ENCODE assay signal across 14 mouse cellular contexts in genomic region chr15:79766586-79767071, GRCm38 (mm10). TPM values are rescaled to one million over a fixed set of nuclear protein-coding genes. Genes with fewer than 3 reads are reported as not detected.
A peak's percentile ranks its signal among the peaks of the same experiment; 100 is the strongest.
DNase-seq lines count a peak whose midpoint lies in the region; ATAC-seq and TF ChIP-seq lines count a peak whose summit lies in the region.
"Had no signal": no experiment of that assay in that cellular context is flagged by ENCODE, and none has a peak within 500 bp of the region (broad histone marks: within the 10 kb centered on the region; RNA-seq: fewer than 3 reads in every experiment).

No protein-coding gene starts in this region.

- peak; percentile 27; the same call in 1 of the 2 replicates for ATAC-seq in forebrain, embryonic 15.5 days (replicated peaks)
- ATAC-seq in forebrain, embryonic 12.5 days (ENCODE audit: low FRiP score) = no peak
- peak; percentile 32; the same call in 1 of the 2 replicates for ATAC-seq in forebrain, embryonic 16.5 days
- ATAC-seq in liver, embryonic 11.5 days (replicated peaks; ENCODE audit: low FRiP score) = no peak
- ATAC-seq: intestine, embryonic 16.5 days had no signal

- no peak overlapping the region for H3K4me3 ChIP-seq in forebrain, embryonic 15.5 days
- H3K4me3 ChIP-seq in forebrain, embryonic 12.5 days (replicated peaks) = no peak overlapping the region
- no peak overlapping the region for H3K4me3 ChIP-seq in left cerebral cortex, adult 2 months
- no peak overlapping the region for H3K4me3 ChIP-seq in forebrain, embryonic 16.5 days (replicated peaks; ENCODE audit: low read length)
- H3K4me3 ChIP-seq in liver, embryonic 11.5 days (ENCODE audit: low read depth, low read length) = no peak overlapping the region
- H3K4me3 ChIP-seq: limb, embryonic 12.5 days; neural tube, embryonic 12.5 days had no signal

- H3K9me3 ChIP-seq in forebrain, embryonic 15.5 days = no peaks in the 10 kb centered on the region
- H3K9me3 ChIP-seq in forebrain, embryonic 12.5 days = no peaks in the 10 kb centered on the region
- no peaks in the 10 kb centered on the region for H3K9me3 ChIP-seq in forebrain, embryonic 16.5 days (ENCODE audit: control insufficient read depth, low read length)
- H3K9me3 ChIP-seq in liver, embryonic 11.5 days (ENCODE audit: control insufficient read depth, low read length) = no peaks in the 10 kb centered on the region
- H3K9me3 ChIP-seq: G1E; limb, embryonic 12.5 days; neural tube, embryonic 12.5 days had no signal

- peak overlapping the region; percentile 73 for H3K27ac ChIP-seq in forebrain, embryonic 15.5 days (replicated peaks)
- no peak overlapping the region for H3K27ac ChIP-seq in forebrain, embryonic 12.5 days
- H3K27ac ChIP-seq in left cerebral cortex, adult 2 months = peak overlapping the region; percentile 78
- peak overlapping the region; percentile 74 for H3K27ac ChIP-seq in forebrain, embryonic 16.5 days (ENCODE audit: low read length)
- H3K27ac ChIP-seq in liver, embryonic 11.5 days (ENCODE audit: low read depth, low read length) = no peak overlapping the region
- H3K27ac ChIP-seq: kidney, postnatal 0 days; limb, embryonic 12.5 days; neural tube, embryonic 12.5 days had no signal

- peaks cover 10% of the 10 kb centered on the region for H3K36me3 ChIP-seq in forebrain, embryonic 15.5 days
- H3K36me3 ChIP-seq in forebrain, embryonic 12.5 days (replicated peaks) = peaks cover 32% of the 10 kb centered on the region
- H3K36me3 ChIP-seq in forebrain, embryonic 16.5 days (ENCODE audit: control insufficient read depth, insufficient read depth) = peaks cover 9% of the 10 kb centered on the region; the same call in 1 of the 2 replicates
- H3K36me3 ChIP-seq in liver, embryonic 11.5 days (ENCODE audit: control insufficient read depth, insufficient read depth, low read length) = no peaks in the 10 kb centered on the region; the same call in 1 of the 2 replicates

- DNase-seq in left cerebral cortex, adult 2 months (ENCODE audit: extremely low spot score in 1 of 2, low spot score in 2 of 2) = no peak
- no peak for DNase-seq in left cerebral cortex, postnatal 10 days (ENCODE audit: extremely low spot score in 1 of 2, low spot score in 2 of 2)
- peak; percentile 57 for DNase-seq in cerebellum, adult 8-10 months
- no peak for DNase-seq in liver, embryonic 11.5 days (ENCODE audit: low spot score)
- DNase-seq: adrenal gland, postnatal 36 days; heart, postnatal 36 days had no signal

- no peak overlapping the region for H3K9ac ChIP-seq in forebrain, embryonic 15.5 days (replicated peaks)
- H3K9ac ChIP-seq in forebrain, embryonic 12.5 days = no peak overlapping the region
- H3K9ac ChIP-seq in forebrain, embryonic 16.5 days (replicated peaks; ENCODE audit: low read depth, low read length) = no peak overlapping the region
- no peak overlapping the region for H3K9ac ChIP-seq in liver, embryonic 11.5 days (ENCODE audit: low read depth, low read length)
- H3K9ac ChIP-seq: limb, embryonic 12.5 days; neural tube, embryonic 12.5 days had no signal

- H3K4me1 ChIP-seq in forebrain, embryonic 15.5 days = peaks cover 78% of the 10 kb centered on the region
- peaks cover 14% of the 10 kb centered on the region for H3K4me1 ChIP-seq in forebrain, embryonic 12.5 days
- peaks cover 61% of the 10 kb centered on the region for H3K4me1 ChIP-seq in forebrain, embryonic 16.5 days (replicated peaks; ENCODE audit: control insufficient read depth, insufficient read depth, low read length)
- H3K4me1 ChIP-seq in liver, embryonic 11.5 days (replicated peaks; ENCODE audit: control insufficient read depth, insufficient read depth, low read length) = no peaks in the 10 kb centered on the region

- WGBS in forebrain, embryonic 15.5 days = 64% methylated on average over 10 of the region's 10 CpGs
- 91% methylated on average over 10 of the region's 10 CpGs for WGBS in forebrain, embryonic 12.5 days
- WGBS in forebrain, embryonic 16.5 days = 56% methylated on average over 10 of the region's 10 CpGs
- 88% methylated on average over 10 of the region's 10 CpGs for WGBS in liver, embryonic 11.5 days

- intact Hi-C loops in left cerebral cortex, adult 2 months (cut with DNase I) = loop anchor here (5.0 kb wide), 1 partner anchor 246 kb away; the partner anchor contains the start of gene Pdgfb
- intact Hi-C loops in left cerebral cortex, postnatal 10 days (cut with DNase I) = no loop called here

- H3K4me2 ChIP-seq in forebrain, embryonic 15.5 days (replicated peaks) = no peak overlapping the region
- H3K4me2 ChIP-seq in forebrain, embryonic 12.5 days = no peak overlapping the region
- H3K4me2 ChIP-seq in forebrain, embryonic 16.5 days (ENCODE audit: low read length) = no peak overlapping the region
- H3K4me2 ChIP-seq in liver, embryonic 11.5 days = no peak overlapping the region
- H3K4me2 ChIP-seq: limb, embryonic 12.5 days; neural tube, embryonic 12.5 days had no signal

- H3K27me3 ChIP-seq in forebrain, embryonic 15.5 days = no peaks in the 10 kb centered on the region
- H3K27me3 ChIP-seq in forebrain, embryonic 12.5 days = no peaks in the 10 kb centered on the region
- H3K27me3 ChIP-seq in forebrain, embryonic 16.5 days (replicated peaks; ENCODE audit: control insufficient read depth, insufficient read depth, low read length) = no peaks in the 10 kb centered on the region
- H3K27me3 ChIP-seq in liver, embryonic 11.5 days (replicated peaks; ENCODE audit: control insufficient read depth, insufficient read depth, low read length) = no peaks in the 10 kb centered on the region
- H3K27me3 ChIP-seq: limb, embryonic 12.5 days; neural tube, embryonic 12.5 days had no signal

- no peak for TF ChIP-seq CTCF in left cerebral cortex, adult 2 months (IDR thresholded peaks at IDR 0.05)

RNA-seq across cellular contexts. Expression of gene Dnal4, which starts 11.0 kb away (rescaled TPM):
- 94.8 and 99.9 TPM in 2 replicates for polyA plus RNA-seq in forebrain, embryonic 15.5 days (2015; fragmentation: Nextera tagmentation; extraction: Ambion mirVana)
- polyA plus RNA-seq in forebrain, embryonic 12.5 days (2016; fragmentation: Nextera tagmentation; extraction: Ambion mirVana) = 76.7 and 78.3 TPM in 2 replicates
- 10 to 100 TPM; 53.2 to 54.1 TPM for total RNA-seq in left cerebral cortex, adult 2 months (2021)
- 10 to 100 TPM; 28.6 to 31.0 TPM for total RNA-seq in left cerebral cortex, postnatal 10 days (2021)
- 87.9 and 89.5 TPM in 2 replicates for polyA plus RNA-seq in forebrain, embryonic 16.5 days (2015; fragmentation: Nextera tagmentation; extraction: Ambion mirVana)
- polyA plus RNA-seq in liver, embryonic 11.5 days (2014; fragmentation: Nextera tagmentation; extraction: Ambion mirVana) = 25.0 and 28.6 TPM in 2 replicates

RNA-seq across cellular contexts. Expression of gene Sun2, which starts 24.3 kb away (rescaled TPM):
- polyA plus RNA-seq in forebrain, embryonic 15.5 days (2015; fragmentation: Nextera tagmentation; extraction: Ambion mirVana) = 10.5 and 11.6 TPM in 2 replicates
- 6.2 and 8.6 TPM in 2 replicates for polyA plus RNA-seq in forebrain, embryonic 12.5 days (2016; fragmentation: Nextera tagmentation; extraction: Ambion mirVana)
- total RNA-seq in left cerebral cortex, adult 2 months (2021) = 10 to 100 TPM; 43.9 to 46.5 TPM
- total RNA-seq in left cerebral cortex, postnatal 10 days (2021) = 10 to 100 TPM; 14.9 to 20.2 TPM
- 8.9 and 9.9 TPM in 2 replicates for polyA plus RNA-seq in forebrain, embryonic 16.5 days (2015; fragmentation: Nextera tagmentation; extraction: Ambion mirVana)
- 2.2 and 2.5 TPM in 2 replicates for polyA plus RNA-seq in liver, embryonic 11.5 days (2014; fragmentation: Nextera tagmentation; extraction: Ambion mirVana)

RNA-seq across cellular contexts. Expression of gene Nptxr, which starts 37.9 kb away (rescaled TPM):
- polyA plus RNA-seq in forebrain, embryonic 15.5 days (2015; fragmentation: Nextera tagmentation; extraction: Ambion mirVana) = 19.4 and 19.5 TPM in 2 replicates
- polyA plus RNA-seq in forebrain, embryonic 12.5 days (2016; fragmentation: Nextera tagmentation; extraction: Ambion mirVana) = 7.2 and 8.0 TPM in 2 replicates
- total RNA-seq in left cerebral cortex, adult 2 months (2021) = 100 to 1,000 TPM; 800 to 813 TPM
- total RNA-seq in left cerebral cortex, postnatal 10 days (2021) = 100 to 1,000 TPM; 454 to 474 TPM
- 19.2 and 24.7 TPM in 2 replicates for polyA plus RNA-seq in forebrain, embryonic 16.5 days (2015; fragmentation: Nextera tagmentation; extraction: Ambion mirVana)
- polyA plus RNA-seq in liver, embryonic 11.5 days (2014; fragmentation: Nextera tagmentation; extraction: Ambion mirVana) = 0.27 and 0.43 TPM in 2 replicates

Comparison
In these comparisons a context has a peak if more than half of its experiments do, and no peak if none do; other contexts are left out.
1. ATAC-seq: peak in forebrain, embryonic 15.5 days (single experiment) and forebrain, embryonic 16.5 days (single experiment); none in forebrain, embryonic 12.5 days (single experiment) and liver, embryonic 11.5 days (single experiment).
2. H3K27ac ChIP-seq: peak in forebrain, embryonic 15.5 days (single experiment), left cerebral cortex, adult 2 months (single experiment) and forebrain, embryonic 16.5 days (single experiment); none in forebrain, embryonic 12.5 days (single experiment) and liver, embryonic 11.5 days (single experiment).